Mouse (Mus musculus): ENCODE measurements around the gene Actg1. TPM values are rescaled to one million over a fixed set of nuclear protein-coding genes. Genes with fewer than 3 reads are reported as not detected.
A peak's percentile ranks its signal among the peaks of the same experiment; 100 is the strongest.

The Actg1 gene
- polyA plus RNA-seq, 1 experiment from 2014 or later, result 3,928 TPM

GRCm38 (mm10) chr11:120305535-120306365 lies 42.6 kb downstream of the Actg1 start:
- peak overlapping the region; percentile 93 for H3K27ac ChIP-seq
- 18% methylated on average over 15 of the region's 15 CpGs for WGBS

GRCm38 (mm10) chr11:120304886-120305534 lies 43.3 kb downstream of the Actg1 start:
- peak overlapping the region; percentile 75 for H3K4me2 ChIP-seq (replicated peaks)
- peaks cover 47% of the 10 kb centered on the region for H3K4me1 ChIP-seq (replicated peaks)
- H3K27ac ChIP-seq, result peak overlapping the region; percentile 93
- peaks cover 30% of the 10 kb centered on the region for H3K27me3 ChIP-seq
- peak overlapping the region; percentile 47 for H3K4me3 ChIP-seq (replicated peaks)
- WGBS, result under 1% methylated on average over 52 of the region's 53 CpGs
- peak overlapping the region; percentile 78 for H3K9ac ChIP-seq (replicated peaks)
- H3K36me3 ChIP-seq, result no peaks in the 10 kb centered on the region
- no peaks in the 10 kb centered on the region for H3K9me3 ChIP-seq
- peak; percentile 94 for ATAC-seq

More at GRCm38 (mm10) chr11:120305535-120306365, 42.6 kb downstream of the Actg1 start:
- Histone ChIP-seq H3K4me1 (replicated peaks) (peaks cover 53% of the 10 kb centered on the region), H3K27me3 (peaks cover 30% of the 10 kb centered on the region), H3K9ac (replicated peaks) (peak overlapping the region; percentile 67), H3K36me3 (no peaks in the 10 kb centered on the region), H3K4me2 (replicated peaks) (peak overlapping the region; percentile 75), H3K9me3 (no peaks in the 10 kb centered on the region), H3K4me3 (replicated peaks) (peak overlapping the region; percentile 47)
- 0 out of 2 replicates have a peak, but pooled peaks have one; percentile 2 for ATAC-seq

GRCm38 (mm10) chr11:120304350-120304694 lies 44.0 kb downstream of the Actg1 start:
- Histone ChIP-seq H3K4me1 (replicated peaks) (peaks cover 53% of the 10 kb centered on the region), H3K27ac (peak overlapping the region; percentile 93; the same call in 1 of the 2 replicates), H3K4me2 (replicated peaks) (peak overlapping the region; percentile 75), H3K36me3 (no peaks in the 10 kb centered on the region), H3K27me3 (peaks cover 30% of the 10 kb centered on the region), H3K9ac (replicated peaks) (peak overlapping the region; percentile 78), H3K9me3 (no peaks in the 10 kb centered on the region), H3K4me3 (replicated peaks) (peak overlapping the region; percentile 47)
- 41% methylated on average over 5 of the region's 5 CpGs for WGBS
- no peak for ATAC-seq

- WGBS, result 88% methylated on average over 21 of the region's 21 CpGs
- Histone ChIP-seq H3K4me3 (replicated peaks) (no peak overlapping the region), H3K9me3 (no peaks in the 10 kb centered on the region), H3K27me3 (peaks cover 25% of the 10 kb centered on the region), H3K9ac (replicated peaks) (no peak overlapping the region), H3K27ac (no peak overlapping the region), H3K4me1 (replicated peaks) (peaks cover 55% of the 10 kb centered on the region), H3K36me3 (no peaks in the 10 kb centered on the region), H3K4me2 (replicated peaks) (peak overlapping the region; percentile 75)
- no peak for ATAC-seq
Measured at GRCm38 (mm10) chr11:120303559-120304349, 44.6 kb downstream of the Actg1 start.

- 87% methylated on average over 9 of the region's 9 CpGs for WGBS
Measured at GRCm38 (mm10) chr11:120303119-120303518, 45.2 kb downstream of the Actg1 start.

GRCm38 (mm10) chr11:120299484-120299883 lies 48.9 kb downstream of the Actg1 start:
- ATAC-seq, result no peak
- H3K27me3 ChIP-seq, result peaks cover 9% of the 10 kb centered on the region; the same call in 1 of the 2 replicates
- 65% methylated on average over 5 of the region's 5 CpGs for WGBS
- H3K27ac ChIP-seq, result no peak overlapping the region
- H3K4me1 ChIP-seq (replicated peaks), result peaks cover 45% of the 10 kb centered on the region
- H3K4me3 ChIP-seq (replicated peaks), result no peak overlapping the region
- H3K4me2 ChIP-seq (replicated peaks), result no peak overlapping the region
- no peaks in the 10 kb centered on the region for H3K36me3 ChIP-seq
- H3K9me3 ChIP-seq, result no peaks in the 10 kb centered on the region
- peak overlapping the region; percentile 23; the same call in 1 of the 2 replicates for H3K9ac ChIP-seq (replicated peaks)

More at GRCm38 (mm10) chr11:120303119-120303518, 45.2 kb downstream of the Actg1 start:
- H3K9ac ChIP-seq (replicated peaks), result no peak overlapping the region
- peaks cover 51% of the 10 kb centered on the region for H3K4me1 ChIP-seq (replicated peaks)
- H3K36me3 ChIP-seq, result no peaks in the 10 kb centered on the region
- no peak for ATAC-seq
- H3K27ac ChIP-seq, result no peak overlapping the region
- H3K4me3 ChIP-seq (replicated peaks), result no peak overlapping the region
- H3K9me3 ChIP-seq, result no peaks in the 10 kb centered on the region
- H3K27me3 ChIP-seq, result peaks cover 25% of the 10 kb centered on the region
- H3K4me2 ChIP-seq (replicated peaks), result no peak overlapping the region

- no peak overlapping the region for H3K9ac ChIP-seq (replicated peaks)
- no peak overlapping the region for H3K27ac ChIP-seq
- H3K9me3 ChIP-seq, result no peaks in the 10 kb centered on the region
- H3K4me3 ChIP-seq (replicated peaks), result no peak overlapping the region
- no peaks in the 10 kb centered on the region for H3K36me3 ChIP-seq
- H3K27me3 ChIP-seq, result peaks cover 6% of the 10 kb centered on the region; the same call in 1 of the 2 replicates
- no peak overlapping the region for H3K4me2 ChIP-seq (replicated peaks)
- H3K4me1 ChIP-seq (replicated peaks), result peaks cover 45% of the 10 kb centered on the region
- no peak for ATAC-seq
- WGBS, result 88% methylated on average over 4 of the region's 4 CpGs
Measured at GRCm38 (mm10) chr11:120298441-120299141, 49.8 kb downstream of the Actg1 start.

- peaks cover 50% of the 10 kb centered on the region for H3K4me1 ChIP-seq (replicated peaks)
- WGBS, result 72% methylated on average over 7 of the region's 7 CpGs
- ATAC-seq, result no peak
Measured at GRCm38 (mm10) chr11:120297767-120298166, 50.6 kb downstream of the Actg1 start.

GRCm38 (mm10) chr11:120296305-120297144 lies 51.8 kb downstream of the Actg1 start:
- Histone ChIP-seq H3K27ac (no peak overlapping the region), H3K27me3 (no peaks in the 10 kb centered on the region), H3K4me3 (replicated peaks) (no peak overlapping the region), H3K4me1 (replicated peaks) (peaks cover 51% of the 10 kb centered on the region), H3K36me3 (peaks cover 8% of the 10 kb centered on the region; the same call in 1 of the 2 replicates), H3K4me2 (replicated peaks) (no peak overlapping the region), H3K9ac (replicated peaks) (no peak overlapping the region), H3K9me3 (no peaks in the 10 kb centered on the region)
- WGBS, result 38% methylated on average over 13 of the region's 13 CpGs
- ATAC-seq, result peak; percentile 57

More at GRCm38 (mm10) chr11:120297767-120298166, 50.6 kb downstream of the Actg1 start:
- H3K36me3 ChIP-seq, result peaks cover 4% of the 10 kb centered on the region; the same call in 1 of the 2 replicates
- H3K27me3 ChIP-seq, result no peaks in the 10 kb centered on the region; the same call in 1 of the 2 replicates
- no peak overlapping the region for H3K9ac ChIP-seq (replicated peaks)
- H3K9me3 ChIP-seq, result no peaks in the 10 kb centered on the region
- H3K4me3 ChIP-seq (replicated peaks), result no peak overlapping the region
- H3K27ac ChIP-seq, result no peak overlapping the region
- H3K4me2 ChIP-seq (replicated peaks), result no peak overlapping the region
